Mouse (Mus musculus) forebrain, embryonic 14.5 days (tissue): ENCODE measurements around the gene Hps6. TPM values are rescaled to one million over a fixed set of nuclear protein-coding genes. Genes with fewer than 3 reads are reported as not detected.

Source experiments
- ATAC-seq: fragments of 200-750 bp; cut with Nextera tagmentation; 2 replicates; pipeline ENCODE4 v1.8.0; 2017; ENCODE audit warnings: mild to moderate bottlenecking, moderate library complexity
- DNase-seq: peaks from one replicate; pipeline ENCODE4 v3.0.0-alpha.2; 2015; ENCODE audit warnings: low spot score
- H3K27ac ChIP-seq: fragments of 300-500 bp; sonication (generic); 2 replicates; pipeline ENCODE4 v1.5.1; 2014; ENCODE audit warnings: low read depth, mild to moderate bottlenecking, control low read depth, low read length, moderate library complexity
- H3K27me3 ChIP-seq: fragments of 300-500 bp; sonication (generic); replicated peaks from 2 replicates; pipeline ENCODE4 v1.6.1; 2014; ENCODE audit warnings: low read length, control low read depth, mixed read lengths; ENCODE audit not compliant: control insufficient read depth, insufficient read depth
- H3K36me3 ChIP-seq: fragments of 300-500 bp; sonication (generic); 2 replicates; pipeline ENCODE4 v1.6.1; 2014; ENCODE audit warnings: low read length, control low read depth; ENCODE audit not compliant: control insufficient read depth, insufficient read depth
- H3K4me1 ChIP-seq: fragments of 300-500 bp; sonication (generic); 2 replicates; pipeline ENCODE4 v1.6.1; 2014; ENCODE audit warnings: antibody characterized with exemption, low read length, control low read depth; ENCODE audit not compliant: control insufficient read depth, insufficient read depth
- H3K4me2 ChIP-seq: fragments of 300-500 bp; sonication (generic); 2 replicates; pipeline ENCODE4 v1.6.1; 2014; ENCODE audit warnings: mild to moderate bottlenecking, control low read depth, low read length
- H3K4me3 ChIP-seq: fragments of 300-500 bp; sonication (generic); 2 replicates; pipeline ENCODE4 v1.5.1; 2014; ENCODE audit warnings: low read depth, low read length, control low read depth
- H3K9ac ChIP-seq: fragments of 300-500 bp; sonication (generic); 2 replicates; pipeline ENCODE4 v1.6.1; 2014; ENCODE audit warnings: mild to moderate bottlenecking, low read length, control low read depth, moderate library complexity
- H3K9me3 ChIP-seq: fragments of 300-500 bp; sonication (generic); replicated peaks from 2 replicates; pipeline ENCODE4 v1.6.1; 2016; ENCODE audit warnings: low read length, control low read depth, mixed read lengths; ENCODE audit not compliant: control insufficient read depth
- WGBS: fragments of 180-500 bp; shearing (Covaris S2); extraction: QIAGEN DNeasy Blood & Tissue Kit; methylation state at CpG from one replicate; pipeline ENCODE4 v1.1.7; 2014; 5-methylcytosine and 5-hydroxymethylcytosine counted together
- polyA plus RNA-seq: library from polyadenylated mRNA; unstranded; fragments of >200 nt; fragmentation: Nextera tagmentation; extraction: Ambion mirVana; gene quantifications from 2 replicates; pipeline ENCODE4 v1.2.1, GENCODE M21; 2014

Gene Hps6
- polyA plus RNA-seq, 1 experiment from 2014 or later = 0.98 TPM

GRCm38 (mm10) chr19:46041299-46041932 lies 38.1 kb downstream of the Hps6 start:
- Histone ChIP-seq H3K4me3 (peak overlapping the region; percentile 94), H3K36me3 (peaks cover 4% of the 10 kb centered on the region), H3K4me2 (peak overlapping the region; percentile 100), H3K27me3 (no peaks in the 10 kb centered on the region), H3K27ac (peak overlapping the region; percentile 100), H3K9ac (peak overlapping the region; percentile 68), H3K9me3 (no peaks in the 10 kb centered on the region), H3K4me1 (peaks cover 52% of the 10 kb centered on the region)
- ATAC-seq = no peak
- DNase-seq = no peak
- 11% methylated on average over 7 of the region's 7 CpGs for WGBS

GRCm38 (mm10) chr19:46041933-46042475 lies 38.7 kb downstream of the Hps6 start:
- no peaks in the 10 kb centered on the region; the same call in 1 of the 2 replicates for H3K36me3 ChIP-seq
- no peaks in the 10 kb centered on the region for H3K27me3 ChIP-seq
- H3K9ac ChIP-seq = peak overlapping the region; percentile 68
- peak overlapping the region; percentile 100 for H3K4me2 ChIP-seq
- peak; percentile 40 for ATAC-seq
- peak overlapping the region; percentile 94 for H3K4me3 ChIP-seq
- peak overlapping the region; percentile 100 for H3K27ac ChIP-seq
- WGBS = 0% methylated on average over 13 of the region's 14 CpGs
- H3K9me3 ChIP-seq = no peaks in the 10 kb centered on the region
- DNase-seq = peak; percentile 93
- H3K4me1 ChIP-seq = peaks cover 51% of the 10 kb centered on the region

GRCm38 (mm10) chr19:46042476-46043011 lies 39.2 kb downstream of the Hps6 start:
- peak overlapping the region; percentile 100 for H3K4me2 ChIP-seq
- peak overlapping the region; percentile 68 for H3K9ac ChIP-seq
- DNase-seq = peak; percentile 84
- peak; percentile 58 for ATAC-seq
- no peaks in the 10 kb centered on the region for H3K27me3 ChIP-seq
- H3K36me3 ChIP-seq = no peaks in the 10 kb centered on the region
- WGBS = 5% methylated on average over 6 of the region's 6 CpGs
- peak overlapping the region; percentile 94 for H3K4me3 ChIP-seq
- peak overlapping the region; percentile 100 for H3K27ac ChIP-seq
- no peaks in the 10 kb centered on the region for H3K9me3 ChIP-seq
- H3K4me1 ChIP-seq = peaks cover 49% of the 10 kb centered on the region

GRCm38 (mm10) chr19:46043380-46043779 lies 40.1 kb downstream of the Hps6 start:
- 38% methylated on average over 7 of the region's 7 CpGs for WGBS
- peak; percentile 53 for DNase-seq

GRCm38 (mm10) chr19:46044271-46044992 lies 41.1 kb downstream of the Hps6 start, which contains the start of gene Pprc1:
Gene Pprc1 (plus strand): TSS chr19:46044886.
- DNase-seq (peak; percentile 63), ATAC-seq (no peak)
- H3K27me3 ChIP-seq = no peaks in the 10 kb centered on the region
- peak within 1 kb of the TSS; percentile 100 for H3K27ac ChIP-seq
- no peaks in the 10 kb centered on the region for H3K9me3 ChIP-seq
- peaks cover 49% of the 10 kb centered on the region for H3K4me1 ChIP-seq
- H3K4me3 ChIP-seq = peak within 1 kb of the TSS; percentile 94
- peak within 1 kb of the TSS; percentile 99 for H3K9ac ChIP-seq
- H3K4me2 ChIP-seq = peak within 1 kb of the TSS; percentile 100
- under 1% methylated on average over 34 of the region's 34 CpGs for WGBS
- no peaks in the 10 kb centered on the region for H3K36me3 ChIP-seq

More at GRCm38 (mm10) chr19:46043380-46043779, 40.1 kb downstream of the Hps6 start:
- H3K4me2 ChIP-seq = peak overlapping the region; percentile 100
- no peaks in the 10 kb centered on the region for H3K9me3 ChIP-seq
- H3K9ac ChIP-seq = peak overlapping the region; percentile 99
- no peak for ATAC-seq
- H3K4me1 ChIP-seq = peaks cover 49% of the 10 kb centered on the region
- peak overlapping the region; percentile 94 for H3K4me3 ChIP-seq
- no peaks in the 10 kb centered on the region for H3K36me3 ChIP-seq
- no peaks in the 10 kb centered on the region for H3K27me3 ChIP-seq
- peak overlapping the region; percentile 100 for H3K27ac ChIP-seq

GRCm38 (mm10) chr19:46044993-46045695 lies 41.8 kb downstream of the Hps6 start, which contains the start of gene Ldb1:
Gene Ldb1 (minus strand): TSS chr19:46045214.
- Histone ChIP-seq H3K4me2 (peak within 1 kb of the TSS; percentile 100), H3K27me3 (no peaks in the 10 kb centered on the region), H3K4me3 (peak within 1 kb of the TSS; percentile 94), H3K36me3 (no peaks in the 10 kb centered on the region), H3K9me3 (no peaks in the 10 kb centered on the region), H3K9ac (peak within 1 kb of the TSS; percentile 99), H3K4me1 (peaks cover 45% of the 10 kb centered on the region), H3K27ac (peak within 1 kb of the TSS; percentile 100)
- WGBS = under 1% methylated on average over 80 of the region's 84 CpGs
- DNase-seq (peak; percentile 89), ATAC-seq (peak; percentile 60)

- WGBS = 3% methylated on average over 7 of the region's 7 CpGs
- H3K36me3 ChIP-seq = no peaks in the 10 kb centered on the region
- H3K27ac ChIP-seq = peak overlapping the region; percentile 100
- H3K4me2 ChIP-seq = peak overlapping the region; percentile 100
- H3K9me3 ChIP-seq = no peaks in the 10 kb centered on the region
- H3K9ac ChIP-seq = peak overlapping the region; percentile 99
- H3K27me3 ChIP-seq = no peaks in the 10 kb centered on the region
- ATAC-seq (peak; percentile 14; the same call in 1 of the 2 replicates), DNase-seq (peak; percentile 84)
- peaks cover 39% of the 10 kb centered on the region for H3K4me1 ChIP-seq
- H3K4me3 ChIP-seq = peak overlapping the region; percentile 94
These were observed 42.5 kb downstream of the Hps6 start for GRCm38 (mm10) chr19:46045696-46046311.

- no peak overlapping the region; the same call in 1 of the 2 replicates for H3K27ac ChIP-seq
- H3K9me3 ChIP-seq = no peaks in the 10 kb centered on the region
- H3K9ac ChIP-seq = no peak overlapping the region
- H3K36me3 ChIP-seq = no peaks in the 10 kb centered on the region
- 6% methylated on average over 10 of the region's 10 CpGs for WGBS
- ATAC-seq = no peak
- H3K27me3 ChIP-seq = no peaks in the 10 kb centered on the region
- peak; percentile 47 for DNase-seq
- H3K4me3 ChIP-seq = no peak overlapping the region
- peak overlapping the region; percentile 100; the same call in 1 of the 2 replicates for H3K4me2 ChIP-seq
- H3K4me1 ChIP-seq = peaks cover 30% of the 10 kb centered on the region
These were observed 43.3 kb downstream of the Hps6 start for GRCm38 (mm10) chr19:46046621-46047025.
